In genomic region chr4:133038521-133039115, GRCm38 (mm10) we compare ENCODE assay signal across 8 mouse cellular contexts. TPM values are rescaled to one million over a fixed set of nuclear protein-coding genes. Genes with fewer than 3 reads are reported as not detected.
A peak's percentile ranks its signal among the peaks of the same experiment; 100 is the strongest.
DNase-seq lines count a peak whose midpoint lies in the region; ATAC-seq and TF ChIP-seq lines count a peak whose summit lies in the region.

No protein-coding gene starts in this region.

- H3K9me3 ChIP-seq in forebrain, postnatal 0 days (ENCODE audit: low read length): no peaks in the 10 kb centered on the region
- no peaks in the 10 kb centered on the region for H3K9me3 ChIP-seq in liver, postnatal 0 days (ENCODE audit: low read length)

- H3K4me3 ChIP-seq in forebrain, postnatal 0 days (ENCODE audit: low read depth, low read length): peak overlapping the region; percentile 48
- H3K4me3 ChIP-seq in liver, postnatal 0 days (ENCODE audit: low read depth, low read length): peak overlapping the region; percentile 64
- peak overlapping the region; percentile 50 for H3K4me3 ChIP-seq in olfactory bulb, adult 2 months (ENCODE audit: insufficient read depth, low read depth, low read length)

- H3K9ac ChIP-seq in forebrain, postnatal 0 days: peak overlapping the region; percentile 60
- peak overlapping the region; percentile 63 for H3K9ac ChIP-seq in liver, postnatal 0 days (replicated peaks)

- peak; percentile 44 for DNase-seq in CD4-positive, CD25-positive, alpha-beta regulatory T cell, adult 2 months (ENCODE audit: low read depth, low spot score)
- DNase-seq in R1 (ENCODE audit: low read depth, low spot score): peak; percentile 74
- no peak for DNase-seq in forebrain, postnatal 0 days
- peak; percentile 46 for DNase-seq in induced T-regulatory cell, adult 2 months (ENCODE audit: low read depth)
- DNase-seq in liver, postnatal 0 days: peak; percentile 57
- DNase-seq in spleen, postnatal 10 days (ENCODE audit: low spot score in 2 of 2): no peak
- DNase-seq in cerebellum, adult 9-11 months: no peak

- TF ChIP-seq POLR2A in olfactory bulb, adult 2 months (IDR thresholded peaks at IDR 0.05; ENCODE audit: insufficient read depth, low read depth, low read length): no peak

- H3K4me2 ChIP-seq in forebrain, postnatal 0 days (ENCODE audit: low read depth): peak overlapping the region; percentile 99
- H3K4me2 ChIP-seq in liver, postnatal 0 days (ENCODE audit: low read depth, low read length): peak overlapping the region; percentile 98

- H3K36me3 ChIP-seq in forebrain, postnatal 0 days (ENCODE audit: insufficient read depth): no peaks in the 10 kb centered on the region
- no peaks in the 10 kb centered on the region for H3K36me3 ChIP-seq in liver, postnatal 0 days (replicated peaks; ENCODE audit: insufficient read depth, low read length)

- 3% methylated on average over 67 of the region's 76 CpGs for WGBS in forebrain, postnatal 0 days
- WGBS in liver, postnatal 0 days (ENCODE audit: insufficient replicate concordance): 1% methylated on average over 38 of the region's 76 CpGs
- under 1% methylated on average over 76 of the region's 76 CpGs for WGBS in olfactory bulb, adult 2 months

- peak; percentile 35; the same call in 1 of the 2 replicates for ATAC-seq in forebrain, postnatal 0 days
- peak; percentile 53; the same call in 1 of the 2 replicates for ATAC-seq in liver, postnatal 0 days

- peaks cover 27% of the 10 kb centered on the region for H3K4me1 ChIP-seq in forebrain, postnatal 0 days (ENCODE audit: insufficient read depth)
- peaks cover 30% of the 10 kb centered on the region for H3K4me1 ChIP-seq in liver, postnatal 0 days (ENCODE audit: insufficient read depth)
- H3K4me1 ChIP-seq in olfactory bulb, adult 2 months (ENCODE audit: control insufficient read depth, insufficient read depth, low read length): peaks cover 64% of the 10 kb centered on the region

- TF ChIP-seq CTCF in forebrain, postnatal 0 days (IDR thresholded peaks at IDR 0.05; ENCODE audit: low read depth): 0 out of 2 replicates have a peak, but pooled peaks have one; percentile 9
- TF ChIP-seq CTCF in liver, postnatal 0 days (IDR thresholded peaks at IDR 0.05; ENCODE audit: low read depth): 0 out of 2 replicates have a peak, but pooled peaks have one; percentile 4
- no peak for TF ChIP-seq CTCF in olfactory bulb, adult 2 months (IDR thresholded peaks at IDR 0.05; ENCODE audit: insufficient read depth, low read depth, low read length)

- H3K27me3 ChIP-seq in forebrain, postnatal 0 days (ENCODE audit: insufficient read depth, low read length): no peaks in the 10 kb centered on the region
- H3K27me3 ChIP-seq in liver, postnatal 0 days (ENCODE audit: insufficient read depth, low read length): peaks cover 40% of the 10 kb centered on the region

- no peak for TF ChIP-seq EP300 in liver, postnatal 0 days (IDR thresholded peaks at IDR 0.05; ENCODE audit: low read depth)

- peak overlapping the region; percentile 35; the same call in 1 of the 2 replicates for H3K27ac ChIP-seq in forebrain, postnatal 0 days (ENCODE audit: low read depth, low read length)
- H3K27ac ChIP-seq in liver, postnatal 0 days (ENCODE audit: low read depth): peak overlapping the region; percentile 39; the same call in 1 of the 2 replicates
- no peak overlapping the region for H3K27ac ChIP-seq in olfactory bulb, adult 2 months (ENCODE audit: insufficient read depth, low read depth, low read length)

RNA-seq across cellular contexts. Expression of gene Ahdc1, which starts 27.6 kb away (rescaled TPM):
- 56.7 and 82.4 TPM in 2 replicates for total RNA-seq in forebrain, postnatal 0 days (2014; rRNA removed)
- polyA plus RNA-seq in forebrain, postnatal 0 days (2015; fragmentation: Nextera tagmentation; extraction: Ambion mirVana): 7.6 and 8.4 TPM in 2 replicates
- polyA plus RNA-seq in liver, postnatal 0 days (2015; fragmentation: Nextera tagmentation; extraction: Ambion mirVana): 0.76 and 0.87 TPM in 2 replicates
- polyA plus RNA-seq in olfactory bulb, adult 2 months (2012; ENCODE audit: insufficient read depth, insufficient read length, low replicate concordance, missing spikeins): not detected in 2 replicates

Comparison
In these comparisons a context has a peak if more than half of its experiments do, and no peak if none do; other contexts are left out.
1. DNase-seq: peak in CD4-positive, CD25-positive, alpha-beta regulatory T cell, adult 2 months (single experiment), R1 (single experiment), induced T-regulatory cell, adult 2 months (single experiment) and liver, postnatal 0 days (single experiment); none in forebrain, postnatal 0 days (single experiment), spleen, postnatal 10 days (0 of 2) and cerebellum, adult 9-11 months (single experiment).
2. Peak in every context shown above with its lines, with median percentiles within 50 percentile points of each other: H3K4me3 ChIP-seq.